Mouse (Mus musculus) CH12.LX (cell line): ENCODE results near the gene Otx2. TPM values are rescaled to one million over a fixed set of nuclear protein-coding genes. Genes with fewer than 3 reads are reported as not detected.

Experiments used
- DNase-seq: peaks from one replicate; pipeline ENCODE4 v3.0.0-alpha.2; 2013; ENCODE audit errors: extremely low read depth
- H3K27ac ChIP-seq: 2 replicates; pipeline ENCODE4 v1.5.1; 2012; ENCODE audit warnings: low read depth, mild to moderate bottlenecking, control low read depth, moderate library complexity; ENCODE audit not compliant: insufficient read depth
- H3K27me3 ChIP-seq: replicated peaks from 2 replicates; pipeline ENCODE3; 2012; ENCODE audit warnings: inconsistent platforms
- H3K36me3 ChIP-seq, 2 experiments: replicated peaks in 1 of 2; 2 replicates each; pipeline versions ENCODE3 to v1.6.1; 2012; ENCODE audit warnings: inconsistent platforms in 1 of 2, low read length in 1 of 2, mild to moderate bottlenecking in 1 of 2, mixed read lengths in 1 of 2, moderate library complexity in 1 of 2; ENCODE audit not compliant: control insufficient read depth in 1 of 2, insufficient read depth in 1 of 2
- H3K4me1 ChIP-seq, 2 experiments: 2 replicates each; pipeline ENCODE4 v1.6.1; 2012; ENCODE audit warnings: inconsistent platforms in 1 of 2, moderate library complexity in 1 of 2; ENCODE audit not compliant: insufficient read depth in 2 of 2, control insufficient read depth in 1 of 2
- H3K4me2 ChIP-seq: 2 replicates; pipeline ENCODE4 v1.6.1; 2012; ENCODE audit warnings: low read depth, mild to moderate bottlenecking, control low read depth; ENCODE audit not compliant: poor library complexity, insufficient read depth, severe bottlenecking
- H3K4me3 ChIP-seq, 3 experiments: fragments of 150-350 bp in 1 of 3; sonication (generic) in 1 of 3; replicated peaks in 1 of 3; 2 replicates each; pipeline versions ENCODE3 to v1.5.1; 2011 to 2012; ENCODE audit warnings: low read depth in 2 of 3, low read length in 2 of 3, mild to moderate bottlenecking in 2 of 3, moderate library complexity in 2 of 3, control low read depth in 1 of 3, improper control_type of control experiment in 1 of 3, inconsistent platforms in 1 of 3, mixed read lengths in 1 of 3; ENCODE audit not compliant: poor library complexity in 1 of 3
- H3K79me2 ChIP-seq: replicated peaks from 2 replicates; pipeline ENCODE4 v1.6.1; 2012; ENCODE audit warnings: mild to moderate bottlenecking, moderate library complexity; ENCODE audit not compliant: control insufficient read depth, poor library complexity, insufficient read depth, severe bottlenecking; ENCODE audit errors: extremely low read depth
- H3K9ac ChIP-seq: 2 replicates; pipeline ENCODE4 v1.6.1; 2012; ENCODE audit warnings: low read depth, mild to moderate bottlenecking, control low read depth, moderate library complexity; ENCODE audit not compliant: insufficient read depth
- H3K9me3 ChIP-seq: replicated peaks from 2 replicates; pipeline ENCODE3; 2012; ENCODE audit warnings: low read length, inconsistent platforms, mixed read lengths
- CHD1 ChIP-seq: IDR thresholded peaks from 2 replicates; pipeline ENCODE4 v1.6.1; 2012; ENCODE audit warnings: low read depth, low read length, improper control_type of control experiment, inconsistent platforms
- CHD2 ChIP-seq: IDR thresholded peaks from 2 replicates; pipeline ENCODE4 v1.6.1; 2011; ENCODE audit warnings: low read length, improper control_type of control experiment
- CTCF ChIP-seq, 2 experiments: IDR thresholded peaks in 1 of 2; conservative IDR thresholded peaks in 1 of 2; 2 replicates each; pipeline ENCODE4 v1.5.1; 2011 to 2012; ENCODE audit warnings: low read depth in 2 of 2, low read length in 2 of 2, improper control_type of control experiment in 1 of 2, inconsistent platforms in 1 of 2, mild to moderate bottlenecking in 1 of 2, moderate library complexity in 1 of 2
- EP300 ChIP-seq: IDR thresholded peaks from 2 replicates; pipeline ENCODE4 v1.6.1; 2011; ENCODE audit warnings: low read length, improper control_type of control experiment
- ETS1 ChIP-seq: conservative IDR thresholded peaks from 2 replicates; pipeline ENCODE4 v1.6.1; 2012; ENCODE audit warnings: low read depth, mild to moderate bottlenecking, inconsistent platforms, low read length, improper control_type of control experiment, moderate library complexity
- HCFC1 ChIP-seq: IDR thresholded peaks from 2 replicates; pipeline ENCODE4 v1.6.1; 2012; ENCODE audit warnings: low read depth, mild to moderate bottlenecking, inconsistent platforms, low read length, improper control_type of control experiment
- IRF4 ChIP-seq: IDR thresholded peaks from 2 replicates; pipeline ENCODE4 v1.6.1; 2014; ENCODE audit warnings: low read depth, mild to moderate bottlenecking, inconsistent platforms, low read length, improper control_type of control experiment
- JUN ChIP-seq: IDR thresholded peaks from 2 replicates; pipeline ENCODE4 v1.6.1; 2011; ENCODE audit warnings: low read depth, mild to moderate bottlenecking, low read length, improper control_type of control experiment, moderate library complexity; ENCODE audit not compliant: insufficient read depth
- MAX ChIP-seq: IDR thresholded peaks from 2 replicates; pipeline ENCODE4 v1.6.1; 2011; ENCODE audit warnings: low read length, improper control_type of control experiment
- MAZ ChIP-seq: IDR thresholded peaks from 2 replicates; pipeline ENCODE4 v1.6.1; 2012; ENCODE audit warnings: low read depth, mild to moderate bottlenecking, inconsistent platforms, low read length, improper control_type of control experiment, moderate library complexity
- NRF1 ChIP-seq: IDR thresholded peaks from 2 replicates; pipeline ENCODE4 v1.6.1; 2014; ENCODE audit warnings: low read depth, mild to moderate bottlenecking, inconsistent platforms, low read length, improper control_type of control experiment, moderate library complexity
- POLR2A ChIP-seq: IDR thresholded peaks from 2 replicates; pipeline ENCODE4 v1.6.1; 2011; ENCODE audit warnings: low read depth, mild to moderate bottlenecking, improper control_type of control experiment, low read length
- POLR2AphosphoS2 ChIP-seq: IDR thresholded peaks from 2 replicates; pipeline ENCODE4 v1.6.1; 2011; ENCODE audit warnings: low read depth, low read length, improper control_type of control experiment
- SIN3A ChIP-seq: IDR thresholded peaks from 2 replicates; pipeline ENCODE4 v1.6.1; 2012; ENCODE audit warnings: low read length, improper control_type of control experiment, inconsistent platforms
- TCF12 ChIP-seq: IDR thresholded peaks from 2 replicates; pipeline ENCODE4 v1.6.1; 2014; ENCODE audit warnings: low read depth, mild to moderate bottlenecking, inconsistent platforms, low read length, improper control_type of control experiment
- UBTF ChIP-seq: IDR thresholded peaks from 2 replicates; pipeline ENCODE4 v1.6.1; 2012; ENCODE audit warnings: low read depth, mild to moderate bottlenecking, inconsistent platforms, low read length, improper control_type of control experiment, moderate library complexity
- USF2 ChIP-seq: conservative IDR thresholded peaks from 2 replicates; pipeline ENCODE4 v1.6.1; 2011; ENCODE audit warnings: low read depth, low read length, improper control_type of control experiment
- ZC3H11A ChIP-seq: IDR thresholded peaks from 2 replicates; pipeline ENCODE4 v1.6.1; 2012; ENCODE audit warnings: low read depth, mild to moderate bottlenecking, inconsistent platforms, low read length, improper control_type of control experiment
- ZMIZ1 ChIP-seq: IDR thresholded peaks from 2 replicates; pipeline ENCODE4 v1.6.1; 2012; ENCODE audit warnings: low read depth, mild to moderate bottlenecking, inconsistent platforms, low read length, improper control_type of control experiment
- dilution Hi-C: fragments of 300-500 bp; cut with MboI; formaldehyde crosslinking; loops from 2 replicates; pipeline ENCODE4 v1.14.3; 2020; ENCODE audit warnings: low sequenced_read_pairs; ENCODE audit not compliant: extremely low pct_unique_long_range_greater_than_20kb, extremely low pct_ligation_motif_present
- in situ Hi-C: fragments of 300-500 bp; cut with MboI; formaldehyde crosslinking; loops from 3 replicates; pipeline ENCODE4 v1.14.3; 2019; ENCODE audit warnings: low sequenced_read_pairs, low pct_ligation_motif_present, low pct_unique_long_range_greater_than_20kb, mixed read lengths
- polyA plus RNA-seq: library from polyadenylated mRNA; unstranded; fragments of >175 nt; gene quantifications from 2 replicates; pipeline ENCODE4 v1.2.1, GENCODE M21; 2012; ENCODE audit warnings: low read depth; ENCODE audit not compliant: insufficient read length
- total RNA-seq, 2 experiments: library from RNA; depleted of rRNA; stranded (reverse); fragments of 300-350 nt in 1 of 2; fragments of >200 nt in 1 of 2; gene quantifications; 2 replicates each; pipeline ENCODE4 v1.2.3; 2012 to 2014

The Otx2 gene
- total and polyA plus RNA-seq, 3 experiments = not detected

GRCm38 (mm10) chr14:48616361-48616760, 57.3 kb downstream of the Otx2 start:
- no peaks in the 10 kb centered on the region for H3K79me2 ChIP-seq
- TF ChIP-seq CTCF (conservative IDR thresholded peaks at IDR 0.05 in 1 of 2, IDR thresholded peaks at IDR 0.05 in 1 of 2; ENCODE audit: low read depth in 2 of 2, low read length in 2 of 2) = no peak
- no peak for DNase-seq

GRCm38 (mm10) chr14:48608641-48609310, 64.8 kb downstream of the Otx2 start:
- Histone ChIP-seq H3K4me3 (no peak overlapping the region), H3K27ac (no peak overlapping the region), H3K27me3 (no peaks in the 10 kb centered on the region), H3K9me3 (no peaks in the 10 kb centered on the region), H3K9ac (no peak overlapping the region), H3K4me1 (peaks cover 3 to 5% of the 10 kb centered on the region in 2 experiments; a peak in 3 of 4 replicates), H3K36me3 (no peaks in the 10 kb centered on the region), H3K79me2 (no peaks in the 10 kb centered on the region), H3K4me2 (no peak overlapping the region)
- TF ChIP-seq MAZ (no peak), ZC3H11A (no peak), HCFC1 (no peak), ZMIZ1 (no peak), CHD1 (no peak), ETS1 (no peak), EP300 (no peak), NRF1 (no peak), POLR2AphosphoS2 (no peak), UBTF (no peak), CHD2 (no peak), POLR2A (no peak), MAX (no peak), USF2 (no peak), JUN (no peak), SIN3A (no peak), TCF12 (no peak), IRF4 (no peak)
- in situ Hi-C loops = no loop called here
- dilution Hi-C loops = no loop called here
- DNase-seq = no peak

More at GRCm38 (mm10) chr14:48616361-48616760, 57.3 kb downstream of the Otx2 start:
- H3K36me3 ChIP-seq = no peaks in the 10 kb centered on the region
- H3K27ac ChIP-seq = no peak overlapping the region
- H3K9ac ChIP-seq = no peak overlapping the region
- H3K4me3 ChIP-seq = no peak overlapping the region
- in situ Hi-C loops = no loop called here
- no peak overlapping the region for H3K4me2 ChIP-seq
- H3K9me3 ChIP-seq = no peaks in the 10 kb centered on the region
- H3K4me1 ChIP-seq = peaks cover 3 to 6% of the 10 kb centered on the region in 2 experiments; a peak in 3 of 4 replicates
- dilution Hi-C loops = no loop called here
- no peaks in the 10 kb centered on the region for H3K27me3 ChIP-seq

Other genes starting within 250 kb of the Otx2 start
- gene Tmem260, start 227.7 kb downstream of the Otx2 start, total RNA-seq (2012; rRNA removed) = 4.1 and 4.6 TPM in 2 replicates
- gene Tmem260, start 227.7 kb downstream of the Otx2 start, total RNA-seq (2014; rRNA removed) = 5.1 and 5.2 TPM in 2 replicates
- gene Tmem260, start 227.7 kb downstream of the Otx2 start, polyA plus RNA-seq = 8.2 and 9.0 TPM in 2 replicates